Mouse (Mus musculus) retina, adult 2 months (tissue): ENCODE results near the gene 1700029J07Rik.
A peak's percentile ranks its signal among the peaks of the same experiment; 100 is the strongest.

Source experiments
- DNase-seq: peaks from one replicate; pipeline ENCODE4 v3.0.0-alpha.2; 2012; ENCODE audit warnings: low read depth, low spot score

1700029J07Rik gene

DNA sequence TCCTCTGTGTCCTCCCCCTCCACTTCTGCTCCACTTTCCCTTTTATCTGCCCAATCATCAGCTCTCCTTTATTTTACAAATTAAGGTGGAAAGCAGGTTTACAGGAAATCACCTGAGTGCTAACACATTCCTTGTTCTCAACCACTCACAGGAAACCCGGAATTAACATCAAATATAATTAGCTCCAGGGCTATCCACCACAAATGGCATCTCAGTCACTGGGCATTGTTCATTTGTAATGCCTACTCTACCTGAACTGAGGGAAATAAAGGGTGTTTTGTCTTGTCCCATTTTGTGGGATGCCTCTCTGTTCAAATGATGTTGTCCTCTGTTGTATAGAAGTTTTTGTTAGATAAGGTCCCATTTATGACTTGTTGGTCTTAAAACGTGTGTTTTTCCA, 24.4 kb downstream of the 1700029J07Rik start:
- DNase-seq = no peak

DNA sequence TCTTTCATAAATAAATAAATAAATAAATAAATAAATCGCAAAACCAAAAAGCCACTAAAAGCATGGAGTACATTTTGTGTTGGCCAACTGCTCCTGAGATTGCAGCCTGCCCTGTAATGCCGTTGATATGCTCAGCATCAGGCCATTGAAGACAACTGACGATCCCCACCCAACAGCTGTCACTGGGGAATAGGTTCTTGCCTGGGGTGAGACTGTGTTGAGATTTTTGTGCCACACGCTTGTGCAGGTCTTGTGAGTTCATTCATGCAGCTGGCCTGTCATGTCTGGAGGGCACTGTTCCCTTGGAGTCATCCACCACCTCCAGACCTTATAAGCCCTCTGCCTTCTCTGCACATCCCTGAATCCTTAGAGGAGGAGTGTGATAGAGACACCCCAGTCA, 28.8 kb downstream of the 1700029J07Rik start:
- no peak for DNase-seq

DNA sequence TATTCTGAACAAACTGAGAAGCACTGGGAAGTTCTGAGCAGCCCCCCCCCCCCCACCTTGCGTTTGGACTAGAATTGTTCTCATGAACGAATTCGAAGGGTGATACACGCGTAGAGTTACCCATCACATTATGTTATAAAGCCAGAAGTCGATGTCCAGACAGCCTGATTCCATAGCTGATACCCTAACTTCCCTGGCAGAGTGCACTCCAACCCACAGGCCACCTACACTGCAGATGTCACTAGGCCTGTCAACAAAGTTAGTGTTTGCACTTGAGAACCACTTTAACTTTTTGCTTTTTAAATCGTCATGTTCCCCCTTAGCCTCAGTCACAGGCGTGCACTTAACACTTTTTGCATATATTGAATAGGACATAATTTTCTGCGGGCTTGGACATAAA, 38.1 kb downstream of the 1700029J07Rik start:
- no peak for DNase-seq

DNA sequence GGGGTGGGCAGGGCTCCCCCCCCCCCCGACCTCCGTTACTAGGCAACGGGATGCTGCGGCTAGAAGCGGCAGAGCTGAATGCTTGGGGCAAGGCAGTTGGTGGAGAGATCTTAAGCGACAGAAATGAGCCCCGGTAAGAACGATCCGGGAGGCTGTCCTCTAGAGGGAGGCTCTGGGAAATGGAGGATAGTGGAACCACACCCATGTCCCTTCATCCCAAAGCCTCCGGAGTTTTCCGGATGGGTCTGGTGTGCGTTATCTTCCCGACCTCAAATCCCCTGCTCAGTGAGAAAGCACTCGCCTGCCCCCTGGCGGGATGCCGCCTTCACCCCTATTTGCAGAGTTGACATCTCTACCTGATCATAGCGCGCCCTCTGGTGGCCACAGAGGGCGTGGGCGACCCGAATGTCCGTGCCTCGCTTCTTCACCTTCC, 40.5 kb downstream of the 1700029J07Rik start, which contains the start of gene Ccdc110:
TSS of gene Ccdc110 (plus strand) at position 38 of the 433 bp plus-strand sequence.
- peak; percentile 83 for DNase-seq

DNA sequence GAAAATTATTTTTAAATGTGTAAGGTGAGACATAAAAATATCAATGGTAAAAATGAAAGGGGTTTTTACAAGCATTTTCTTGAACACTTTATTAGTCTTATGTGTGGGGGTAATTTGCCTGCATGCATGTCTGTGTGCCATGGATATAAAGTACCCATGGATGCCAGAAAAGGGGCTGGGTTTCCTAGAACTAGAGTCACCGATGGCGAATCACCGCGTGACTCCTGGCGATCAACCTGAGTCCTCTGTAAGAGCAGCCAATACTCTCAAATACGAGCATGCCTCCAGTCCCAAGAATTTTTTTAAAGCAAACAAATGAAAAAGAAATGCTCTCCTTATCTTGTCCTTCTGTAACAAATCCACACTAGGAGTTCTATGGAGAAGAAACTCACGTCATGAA, 52.9 kb downstream of the 1700029J07Rik start:
- DNase-seq = no peak

DNA sequence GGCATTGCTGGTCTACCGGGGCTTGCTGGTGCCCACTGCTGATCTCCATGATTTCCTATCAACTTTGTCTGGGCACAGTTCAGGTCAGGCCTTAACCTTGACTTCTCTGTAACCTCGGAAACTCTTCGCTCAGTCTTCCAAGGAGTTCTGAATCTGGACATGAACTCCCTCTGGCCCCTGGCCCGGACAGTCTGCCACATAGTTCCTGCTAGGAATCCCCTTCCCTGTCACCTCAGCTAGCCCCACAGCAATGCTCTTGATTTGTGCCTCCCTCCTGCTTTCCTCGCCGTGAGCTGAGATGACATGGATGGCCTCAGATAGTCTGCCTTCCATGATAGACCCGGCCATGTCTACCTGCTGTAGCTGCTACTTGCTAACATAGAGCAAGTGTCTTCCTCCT, 54.7 kb downstream of the 1700029J07Rik start:
- DNase-seq = no peak

DNA sequence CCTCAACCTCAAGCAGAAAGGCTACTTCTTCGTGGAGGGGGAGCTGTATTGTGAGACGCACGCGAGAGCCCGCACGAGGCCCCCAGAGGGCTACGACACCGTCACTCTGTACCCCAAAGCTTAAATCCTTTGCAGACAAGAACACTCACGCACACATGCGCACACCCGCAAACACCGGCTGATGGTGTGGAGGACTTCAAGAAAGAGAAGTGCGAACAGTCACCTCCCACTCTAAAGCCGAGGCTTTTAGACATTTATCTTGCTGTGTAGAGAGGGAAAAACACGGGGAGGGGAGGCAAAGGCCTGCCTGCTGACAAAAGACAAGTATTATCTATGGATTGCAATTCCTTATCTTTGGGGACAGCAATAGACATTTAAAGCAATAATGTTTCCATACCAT, 56.2 kb downstream of the 1700029J07Rik start:
- no peak for DNase-seq

DNA sequence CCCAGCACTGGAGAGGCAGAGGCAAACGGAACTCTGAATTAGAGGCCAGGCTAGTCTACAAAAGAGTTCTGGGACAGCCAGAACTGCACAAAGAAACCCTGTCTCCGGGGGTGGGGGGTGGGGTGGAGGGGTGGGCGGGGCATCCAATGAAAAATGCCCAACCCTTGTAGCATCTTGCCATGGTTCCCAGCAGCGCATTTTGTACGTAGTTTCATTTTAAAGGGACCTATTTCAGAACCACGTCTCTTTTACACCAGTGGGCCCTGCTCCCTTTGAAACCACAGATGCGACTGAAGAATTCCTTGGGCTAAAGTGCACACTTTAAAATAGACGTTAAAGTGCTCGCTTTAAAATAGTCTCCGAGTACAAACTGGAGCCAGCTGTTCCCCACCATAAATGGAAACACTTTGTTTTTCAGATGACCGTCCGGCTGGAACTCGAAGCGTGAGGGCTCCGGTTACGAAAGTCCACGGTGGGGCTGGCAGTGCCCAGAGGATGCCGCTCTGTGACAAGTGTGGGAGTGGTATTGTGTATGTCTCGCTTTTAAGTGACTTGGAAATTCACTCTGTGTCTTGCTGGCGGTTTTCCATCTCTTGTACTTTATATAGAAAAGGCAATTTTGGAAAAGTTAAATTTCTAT, 57.9 kb downstream of the 1700029J07Rik start:
- no peak for DNase-seq

DNA sequence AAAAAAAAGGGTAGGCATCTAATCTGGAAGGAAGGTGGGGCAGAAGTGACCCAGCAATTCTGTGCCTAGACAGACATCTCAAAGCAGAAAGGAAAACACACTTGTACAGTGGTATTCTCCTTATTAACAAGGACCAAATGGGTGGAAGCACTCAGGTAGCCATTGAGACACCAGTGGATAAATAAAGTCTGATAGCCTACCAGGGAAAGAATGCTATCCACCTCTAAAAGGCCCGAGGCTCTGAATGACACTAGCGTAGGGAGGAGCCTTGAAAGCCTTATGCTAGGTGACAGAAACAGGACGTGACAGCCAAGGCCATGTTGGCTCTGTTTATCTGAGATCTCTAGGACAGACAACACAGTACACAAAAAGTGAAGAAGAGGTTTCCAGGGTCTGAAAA, 58.6 kb downstream of the 1700029J07Rik start:
- DNase-seq = no peak

DNA sequence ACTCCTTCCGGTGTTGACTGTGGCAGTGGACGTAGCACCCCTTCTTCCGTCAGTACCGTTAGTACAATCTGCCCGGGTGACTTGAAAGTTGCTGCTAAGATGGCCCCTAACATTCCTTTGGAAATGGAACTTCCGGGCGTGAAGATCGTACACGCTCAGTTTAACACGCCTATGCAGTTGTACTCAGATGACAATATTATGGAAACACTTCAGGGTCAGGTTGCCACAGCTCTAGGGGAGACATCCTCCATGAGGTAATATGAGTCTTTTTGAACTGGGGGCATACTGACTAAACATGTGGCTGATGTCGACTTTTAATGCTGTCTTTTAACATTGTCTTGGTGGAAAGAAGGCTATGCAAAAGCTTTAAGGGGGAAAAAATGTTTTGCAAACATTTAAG, 61.3 kb downstream of the 1700029J07Rik start:
- no peak for DNase-seq

DNA sequence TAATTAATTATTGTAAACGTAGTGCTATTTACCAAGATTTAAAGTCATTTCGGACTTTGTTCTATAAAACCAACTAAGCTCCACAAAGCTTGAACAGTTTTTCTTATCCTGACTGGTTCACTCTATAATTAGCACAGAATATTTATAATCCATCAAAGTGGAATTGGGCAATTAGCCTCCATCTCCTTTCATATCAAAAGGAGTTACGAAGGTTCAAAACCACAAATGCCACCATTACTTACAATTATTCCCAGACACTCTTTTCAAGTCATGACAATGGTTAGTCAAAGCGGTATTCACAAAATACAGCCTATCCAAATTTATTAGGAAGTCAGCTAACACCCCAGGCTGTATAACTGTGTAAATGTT, 68.8 kb downstream of the 1700029J07Rik start:
- DNase-seq = no peak

DNA sequence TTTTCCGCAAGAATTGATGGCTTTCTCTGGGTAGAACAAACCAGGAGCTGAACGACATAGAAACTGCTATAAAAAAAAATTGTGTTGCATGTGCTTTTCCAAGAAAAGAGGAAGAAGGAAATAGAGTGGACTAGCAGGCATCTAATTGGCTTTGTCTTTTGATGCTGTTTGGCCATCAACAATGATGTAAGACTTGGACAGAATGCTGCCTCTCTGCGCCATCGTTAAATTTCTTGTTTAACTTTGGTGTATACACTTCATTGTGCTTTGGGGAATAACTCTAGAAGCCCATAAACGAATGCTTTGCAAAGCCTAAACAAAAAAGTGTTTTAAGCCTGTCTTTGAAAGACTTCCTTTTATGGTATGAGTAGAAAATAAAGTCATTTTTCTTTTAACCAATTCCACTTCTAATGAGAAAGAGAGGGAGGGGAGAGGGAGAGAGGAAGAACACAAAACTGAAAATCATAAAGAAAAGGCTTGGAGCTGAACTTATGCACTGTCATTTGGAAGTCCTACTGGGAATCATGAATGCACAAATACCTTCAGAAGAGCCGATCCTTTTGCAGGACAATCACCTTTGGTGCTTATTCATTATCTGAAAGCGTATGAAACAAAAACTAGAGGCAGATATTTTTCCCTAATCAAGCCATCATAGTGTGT, 69.3 kb downstream of the 1700029J07Rik start:
- no peak for DNase-seq

DNA sequence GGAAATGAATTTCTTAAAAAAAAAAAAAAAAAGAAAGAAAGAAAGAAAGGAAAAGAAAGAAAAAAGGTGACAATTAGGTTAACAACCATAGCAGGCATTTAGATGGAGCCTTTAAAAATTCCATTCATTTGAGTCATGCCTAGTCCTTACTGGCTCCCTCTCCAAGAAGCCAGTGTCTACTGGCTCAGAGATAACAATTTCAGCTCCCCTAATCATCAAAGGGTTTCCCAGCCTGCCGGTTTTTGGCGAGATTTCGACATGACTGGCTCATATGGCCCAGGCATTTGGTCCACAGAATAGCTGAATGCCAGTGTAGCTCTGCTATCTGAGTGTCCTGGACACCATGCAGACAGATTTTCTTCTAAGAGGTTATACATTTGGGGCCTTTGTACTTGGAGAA, 71.4 kb downstream of the 1700029J07Rik start:
- DNase-seq = no peak
